Mouse (Mus musculus): Measurements from ENCODE around the gene Bpnt1.

- TF ChIP-seq ZNF384 (IDR thresholded peaks at IDR 0.05; ENCODE audit: low read depth, low read length) (no peak), ZC3H11A (IDR thresholded peaks at IDR 0.05; ENCODE audit: borderline replicate concordance, low read depth, low read length) (no peak), MAFK (IDR thresholded peaks at IDR 0.05; ENCODE audit: insufficient read depth, low read depth, low read length) (no peak)
These were observed 46.8 kb upstream of the Bpnt1 start for GRCm38 (mm10) chr1:185285171-185285570.
